Mouse (Mus musculus) cerebellum, adult 11 months (tissue): ENCODE measurements around the gene Acsbg1.
"Not testable (repeated sequence)": the region's sequence is repeated elsewhere in the genome, so short reads cannot be mapped to it uniquely, and the experiment has no call there.

Experiments
- DNase-seq: peaks from one replicate; pipeline ENCODE4 v3.0.0; 2022

The Acsbg1 gene

DNA sequence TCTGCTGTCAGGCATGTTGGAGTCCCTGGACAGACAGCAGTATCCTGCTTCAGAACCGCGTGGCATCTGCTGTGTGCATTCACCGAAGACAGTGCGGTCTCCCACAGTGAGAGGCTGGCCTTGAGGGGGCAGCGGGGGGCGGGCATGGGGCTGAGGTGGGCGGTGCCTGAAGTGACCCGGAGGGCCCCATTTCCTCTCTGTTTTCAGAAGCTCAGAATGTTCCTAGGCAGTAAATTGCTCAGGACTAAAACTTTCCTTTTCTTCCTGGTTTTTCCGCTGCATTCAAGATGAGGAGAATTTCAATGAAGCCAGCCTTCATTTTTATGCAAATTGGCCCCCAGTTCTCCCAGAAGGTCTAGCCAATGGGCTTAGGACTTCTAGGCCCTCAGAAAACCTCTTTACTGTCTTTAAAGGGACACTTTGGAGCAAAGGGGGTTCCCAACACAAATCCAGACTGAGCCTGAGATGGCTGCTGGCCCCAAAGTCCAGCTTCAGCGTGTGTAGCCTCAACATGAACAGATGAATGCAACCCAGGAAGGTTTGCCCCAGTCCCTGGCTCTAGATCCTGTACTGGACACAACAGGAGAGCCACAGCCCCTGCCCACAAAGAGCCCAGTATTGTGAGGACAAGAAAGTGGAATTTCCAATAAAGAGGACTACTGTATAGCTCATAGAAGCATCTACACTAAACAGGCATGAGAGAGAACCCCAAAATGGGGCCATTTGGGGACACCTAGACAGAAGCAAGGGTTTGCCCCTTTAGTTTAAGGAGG lies at the start of gene Acsbg1:
Acsbg1 (minus strand) TSS at position 266 of the 773 bp plus-strand sequence.
- no peak for DNase-seq

DNA sequence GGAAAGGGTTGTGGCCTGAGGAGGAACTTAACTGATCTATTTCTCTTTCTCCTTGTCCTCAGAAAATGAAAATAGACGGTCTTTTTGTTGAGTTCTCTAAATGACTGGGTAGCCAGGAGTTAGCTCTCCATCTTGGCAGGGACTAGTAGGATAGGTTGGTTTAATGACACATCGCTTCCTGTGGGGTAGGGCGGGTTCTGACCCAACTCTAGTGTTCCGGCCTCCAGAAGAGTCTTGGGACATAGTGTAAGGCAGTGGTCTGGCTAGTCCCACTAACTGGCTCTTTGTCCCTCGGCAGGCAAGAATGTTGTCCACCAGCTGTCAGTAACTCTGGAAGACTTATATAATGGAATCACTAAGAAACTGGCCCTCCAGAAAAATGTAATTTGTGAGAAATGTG lies 46.4 kb upstream of the Acsbg1 start:
- no peak for DNase-seq

DNA sequence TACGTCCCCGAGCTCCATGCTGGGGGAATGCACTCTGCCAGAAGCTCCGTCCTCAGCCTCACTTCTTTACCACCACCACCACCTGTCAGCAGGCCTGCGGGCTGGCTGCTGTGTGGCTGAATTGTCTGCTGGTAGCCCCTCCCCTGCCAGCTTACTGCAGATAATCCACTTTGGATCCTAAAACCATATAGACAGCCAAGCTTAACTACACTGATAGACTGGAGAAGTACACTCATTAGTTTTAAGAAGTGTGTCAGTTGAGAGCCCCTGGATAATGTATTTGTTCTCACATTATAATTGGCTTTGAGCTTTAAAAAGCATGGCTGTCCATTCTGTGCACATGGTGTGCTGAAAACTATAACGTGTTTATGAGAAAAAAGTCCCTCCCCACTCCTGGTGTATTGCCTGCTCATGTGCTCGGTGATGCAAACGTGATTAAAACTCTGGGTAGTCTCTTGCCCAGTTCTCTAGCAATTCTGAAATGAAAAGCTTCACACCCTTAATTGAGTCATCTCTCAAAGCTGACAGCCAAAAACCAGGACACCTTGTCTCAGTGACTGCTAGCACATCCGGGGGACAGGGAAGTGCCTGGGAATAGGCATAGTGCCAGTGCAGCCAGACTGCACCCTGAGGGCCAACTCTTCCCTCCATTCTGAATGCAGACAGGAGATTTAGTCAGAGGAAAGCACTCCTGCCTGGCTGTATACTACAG lies 45.8 kb upstream of the Acsbg1 start:
- DNase-seq: no peak

DNA sequence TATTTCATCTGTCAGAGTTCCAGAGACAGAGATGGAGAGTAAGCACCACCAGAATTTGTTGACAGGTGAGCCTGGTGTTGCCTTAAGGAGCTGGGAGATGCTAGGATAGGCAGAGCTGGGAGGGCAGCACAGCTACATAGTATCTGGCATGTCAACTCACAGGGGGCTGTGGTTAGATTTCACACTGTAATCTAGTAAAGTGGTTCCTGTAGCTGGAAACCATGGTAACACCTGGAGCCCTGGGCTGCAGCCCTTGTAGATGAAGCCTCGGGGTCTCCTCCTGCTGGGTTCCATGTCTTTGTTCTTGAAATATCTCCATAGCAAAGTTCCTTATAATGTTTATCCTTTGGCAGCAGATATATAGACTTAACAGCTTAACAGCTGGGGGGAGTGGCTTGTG lies 43.9 kb upstream of the Acsbg1 start:
- no peak for DNase-seq

DNA sequence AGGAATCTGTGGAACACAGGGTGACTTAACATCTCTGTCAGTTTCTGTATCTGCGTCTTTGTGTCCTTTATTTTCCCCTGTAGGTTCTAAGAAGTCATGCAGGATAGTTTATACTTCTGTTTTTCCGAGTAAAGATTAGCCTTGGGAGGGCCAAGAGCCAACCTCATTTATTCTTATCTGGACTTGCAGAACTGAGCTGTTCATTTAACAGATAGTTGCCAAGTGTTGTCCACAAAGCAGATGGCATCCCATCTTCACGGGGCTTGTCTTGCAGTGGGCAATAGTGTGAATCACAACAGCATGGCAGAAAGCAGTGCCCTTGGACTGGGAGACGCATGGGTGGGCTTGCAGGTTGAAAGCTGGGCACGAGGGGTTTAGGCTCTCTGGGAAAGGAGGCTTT lies 42.7 kb upstream of the Acsbg1 start:
- no peak for DNase-seq

DNA sequence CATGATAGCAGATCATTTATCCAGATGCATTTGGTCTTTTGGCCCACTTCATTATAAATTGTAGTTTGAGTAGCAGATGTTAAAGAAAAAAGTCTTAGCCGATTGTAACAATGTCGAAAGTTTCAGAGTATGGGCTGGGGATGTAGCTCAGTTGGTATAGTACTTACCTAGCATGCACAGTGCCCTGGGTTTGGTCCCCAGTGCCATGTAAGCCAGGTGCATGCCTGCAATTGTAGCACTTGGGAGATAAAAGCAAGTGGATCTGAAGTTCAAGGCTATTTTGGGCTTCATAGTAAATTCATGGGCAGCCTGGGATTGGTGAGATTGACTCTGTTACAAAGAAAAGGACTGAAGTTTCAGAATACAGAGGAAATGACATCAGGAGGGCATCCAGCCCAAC lies 40.9 kb upstream of the Acsbg1 start:
- no peak for DNase-seq

DNA sequence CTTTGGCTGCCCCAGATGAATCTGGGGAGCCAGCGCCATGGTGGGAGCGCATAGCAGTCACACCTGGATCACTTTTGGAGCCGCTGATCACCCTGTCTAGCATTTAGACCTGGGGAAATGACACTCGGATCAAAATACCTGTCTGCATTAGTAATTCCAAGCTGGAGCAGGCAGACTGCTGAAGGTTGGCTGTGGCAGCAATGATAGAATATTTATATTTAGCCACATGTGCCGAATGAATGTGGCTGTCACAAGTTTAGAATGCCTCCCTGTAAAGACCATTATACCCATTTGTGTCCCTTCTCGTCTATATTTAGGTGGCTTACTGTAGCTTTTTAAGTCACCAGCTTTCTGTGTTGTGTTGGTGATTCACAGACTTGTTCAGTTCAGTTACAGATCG lies 39.1 kb upstream of the Acsbg1 start:
- DNase-seq: no peak

DNA sequence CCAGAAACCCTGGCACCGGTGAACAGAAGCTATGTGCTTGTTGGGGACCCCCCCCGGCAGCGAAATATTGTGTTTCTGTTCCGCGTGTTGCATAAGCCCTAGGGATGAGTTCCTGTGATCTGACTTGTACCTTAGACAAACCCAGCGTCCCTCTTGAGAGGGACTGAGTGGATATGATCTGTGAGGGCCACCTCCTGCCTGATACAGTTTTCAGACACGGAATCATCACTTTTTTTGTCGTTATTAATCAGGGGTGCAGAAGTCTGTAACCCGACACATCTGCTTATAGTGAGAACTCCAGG lies 38.5 kb upstream of the Acsbg1 start:
- DNase-seq: no peak

DNA sequence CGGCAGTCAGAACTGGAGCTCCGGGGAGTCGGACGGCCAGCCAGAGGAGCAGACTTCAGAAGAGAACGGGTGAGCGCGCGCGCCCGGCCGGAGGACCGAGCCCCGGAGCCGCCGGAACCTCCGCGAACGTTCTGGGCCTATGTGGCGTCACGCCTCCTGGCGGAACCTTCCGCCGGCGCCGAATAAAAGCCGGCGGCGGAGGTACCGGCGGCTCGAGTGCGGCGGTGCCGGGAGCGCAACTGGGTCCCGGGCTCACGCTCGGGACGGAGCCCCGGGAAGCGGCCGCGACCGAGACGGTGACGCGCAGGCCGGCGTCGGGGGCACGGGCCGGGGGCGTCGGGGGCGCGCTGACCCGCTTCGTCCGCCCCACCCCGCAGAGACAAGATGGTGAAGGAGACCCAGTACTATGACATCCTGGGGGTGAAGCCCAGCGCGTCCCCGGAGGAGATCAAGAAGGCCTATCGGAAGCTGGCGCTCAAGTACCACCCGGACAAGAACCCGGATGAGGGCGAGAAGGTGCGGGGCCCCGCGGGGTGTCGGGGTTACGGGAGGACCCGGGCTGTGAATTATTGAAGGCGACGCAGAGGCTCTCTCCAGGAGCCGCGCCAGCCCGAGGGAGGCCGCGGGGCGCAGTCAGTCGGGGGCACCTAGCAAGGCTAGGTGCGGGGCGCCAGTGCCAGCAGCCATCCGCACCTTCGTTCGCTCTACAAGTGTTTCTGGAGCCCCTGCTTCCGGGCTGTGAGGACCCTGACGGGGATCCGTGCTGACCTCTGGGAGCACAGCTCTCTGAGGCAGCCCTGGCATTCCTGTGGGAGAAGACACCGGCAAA lies 37.9 kb upstream of the Acsbg1 start:
- DNase-seq: peak; percentile 77

DNA sequence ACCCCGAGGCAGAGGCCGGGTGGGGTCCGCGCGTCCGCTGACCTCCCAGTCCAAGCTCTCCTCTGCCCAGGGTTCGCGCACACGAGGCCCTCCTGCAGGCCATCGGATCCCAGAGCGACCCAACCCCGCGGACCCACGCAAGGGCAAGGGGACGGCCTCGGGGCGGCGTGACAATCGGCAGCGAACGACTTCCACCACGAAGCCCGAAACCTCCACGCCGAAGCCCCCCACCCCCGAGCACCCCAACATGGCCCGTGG lies 37.3 kb upstream of the Acsbg1 start:
- no peak for DNase-seq

DNA sequence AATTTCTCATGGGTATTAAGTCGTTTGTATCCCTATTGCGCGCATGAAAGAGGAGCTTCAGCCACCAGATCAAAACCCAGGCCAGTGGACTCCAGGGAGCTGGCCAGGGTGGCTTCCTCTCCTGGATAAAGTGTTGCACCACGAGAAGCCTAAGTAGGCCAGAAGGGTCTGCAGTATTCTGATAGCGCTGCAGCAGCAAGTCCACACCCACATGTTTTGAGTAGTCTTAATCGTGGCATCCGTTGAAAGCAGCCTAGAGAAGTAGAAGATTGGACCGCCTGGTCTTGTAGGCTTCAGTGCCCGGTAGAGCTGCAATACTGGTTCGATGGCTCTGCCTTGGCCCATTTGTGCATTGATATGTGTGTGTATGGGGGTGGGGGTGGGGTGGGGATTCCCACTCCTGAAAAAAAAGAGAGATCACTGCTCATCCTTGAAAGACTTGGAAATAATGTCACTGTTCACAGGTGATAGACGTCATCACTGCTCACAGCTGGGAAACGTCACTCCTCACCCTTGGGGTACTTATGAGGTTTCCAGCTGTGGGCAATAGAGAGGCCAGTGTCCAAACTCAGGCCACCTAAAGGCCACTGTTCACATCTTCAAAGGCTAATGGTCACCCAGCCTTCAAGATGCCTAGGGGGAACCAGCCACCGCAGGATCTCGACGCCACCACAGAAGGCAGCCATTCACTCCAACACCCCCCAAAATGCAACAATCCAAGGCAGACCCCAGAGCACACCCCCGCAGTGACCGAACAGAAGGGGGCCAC lies 36.8 kb upstream of the Acsbg1 start, which contains the start of gene Dnaja4:
Dnaja4 (plus strand) TSS at position 556 of the 769 bp plus-strand sequence.
- no peak for DNase-seq

DNA sequence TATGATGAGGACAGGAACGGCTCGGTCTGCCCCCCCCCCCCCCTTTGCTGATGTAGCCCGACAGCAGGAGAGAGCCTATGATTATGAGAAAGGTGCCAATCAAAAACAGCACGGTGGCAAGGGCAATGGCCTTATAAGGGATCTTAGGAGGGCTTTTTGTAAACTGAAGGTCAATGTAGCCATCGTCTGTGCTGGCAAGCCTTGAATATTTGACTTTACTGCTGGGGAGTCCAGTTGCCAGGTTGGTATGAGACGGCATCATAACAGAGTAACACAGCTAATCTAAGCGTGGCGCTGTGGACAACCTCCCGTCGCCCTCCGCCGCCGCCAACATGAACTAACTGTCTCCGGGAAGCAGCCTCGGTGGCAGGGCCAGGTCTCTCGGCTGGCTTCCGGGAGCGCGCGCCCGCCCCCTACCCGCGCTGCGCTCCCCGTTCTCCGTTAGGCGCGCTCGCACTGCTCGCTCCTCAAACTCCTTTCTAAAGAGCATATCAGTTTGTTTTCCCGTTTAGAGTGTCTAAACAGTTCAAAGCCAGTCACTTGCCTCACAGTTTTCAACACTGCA lies 29.7 kb upstream of the Acsbg1 start:
- not testable (repeated sequence) for DNase-seq

DNA sequence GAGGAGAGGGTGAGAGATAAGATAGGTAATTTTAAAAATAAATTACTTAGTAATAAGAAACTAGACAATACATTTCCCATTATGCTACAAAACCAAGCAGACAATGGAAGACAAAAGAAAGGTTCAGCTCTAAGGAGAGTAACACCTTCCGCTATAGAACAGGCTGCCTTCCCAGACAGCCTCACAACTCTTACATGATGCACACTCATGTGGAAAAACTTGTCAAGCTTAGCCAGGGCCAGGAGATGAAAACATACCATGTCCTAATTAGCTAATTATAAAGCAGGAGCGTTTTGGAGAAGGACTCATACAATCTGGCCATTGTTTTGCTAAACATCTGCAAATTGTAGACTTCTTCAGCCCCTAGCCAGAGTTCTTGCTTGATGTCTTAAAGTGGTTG lies 29.0 kb upstream of the Acsbg1 start:
- not testable (repeated sequence) for DNase-seq

DNA sequence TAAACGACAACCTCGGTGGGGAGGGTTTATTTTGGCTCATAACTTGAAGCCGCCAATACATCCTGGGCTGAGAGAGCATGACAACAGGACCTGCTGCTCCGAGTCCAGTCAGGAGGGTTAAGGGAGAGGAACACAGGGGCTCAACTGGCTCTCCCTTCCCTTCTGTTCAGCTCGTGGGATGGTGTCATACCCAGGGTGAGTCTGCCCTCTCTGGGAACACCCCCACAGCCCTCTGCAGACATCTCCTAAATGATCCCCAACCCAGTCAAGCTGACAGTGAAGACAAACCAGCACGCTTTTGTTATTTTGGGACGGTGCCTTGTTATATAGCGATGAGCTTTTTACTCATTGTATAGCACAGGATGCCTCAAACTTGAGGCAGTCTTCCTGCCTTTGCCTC lies 27.8 kb upstream of the Acsbg1 start:
- DNase-seq: no peak

DNA sequence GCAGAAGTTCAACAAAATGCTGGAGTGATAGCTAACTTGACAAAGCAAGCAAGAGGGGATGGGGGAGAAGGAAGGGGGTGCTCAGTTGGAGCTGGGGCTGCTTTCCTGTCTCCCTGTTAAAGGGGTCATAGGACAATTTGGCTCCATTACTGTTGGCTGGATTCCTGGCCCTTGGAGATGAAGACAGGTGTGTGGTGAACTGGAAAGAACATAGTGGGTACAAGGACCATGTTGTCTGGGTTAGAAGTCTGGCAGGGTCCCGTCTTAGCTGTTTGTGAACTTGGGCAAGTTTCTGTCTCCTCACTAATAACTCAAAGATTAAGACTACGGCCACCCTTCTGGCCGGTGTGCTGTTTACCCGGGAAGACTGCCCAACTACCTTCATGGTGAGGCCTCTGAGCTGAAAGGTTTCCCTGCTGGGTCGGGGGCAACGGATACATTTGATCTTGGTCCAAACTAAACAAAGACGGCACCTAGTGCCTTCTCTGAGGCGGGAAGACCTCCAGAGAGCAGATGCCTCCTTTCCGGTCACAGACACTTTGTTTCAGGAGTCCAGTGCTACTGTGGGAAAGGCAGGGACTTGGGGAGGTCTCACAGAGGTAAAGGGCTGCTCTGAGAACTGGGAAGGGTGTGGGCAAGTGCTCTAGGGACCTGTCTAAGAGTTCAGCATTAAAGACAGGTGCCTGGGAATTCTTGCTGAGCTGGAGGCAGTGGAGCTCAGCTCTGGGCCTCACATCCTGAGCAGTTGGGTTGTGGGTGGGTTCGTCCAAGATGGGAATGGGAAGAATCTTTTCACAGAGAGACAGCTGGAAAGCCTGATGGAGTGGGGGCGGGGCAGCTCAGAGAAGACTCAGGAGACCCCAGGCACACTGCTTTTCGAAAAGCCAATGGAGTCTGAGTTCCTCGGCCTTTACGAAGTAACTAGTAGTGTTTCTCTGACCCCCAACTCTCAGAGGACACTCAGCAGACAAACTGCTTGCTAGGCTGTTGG lies 25.9 kb upstream of the Acsbg1 start:
- no peak for DNase-seq

DNA sequence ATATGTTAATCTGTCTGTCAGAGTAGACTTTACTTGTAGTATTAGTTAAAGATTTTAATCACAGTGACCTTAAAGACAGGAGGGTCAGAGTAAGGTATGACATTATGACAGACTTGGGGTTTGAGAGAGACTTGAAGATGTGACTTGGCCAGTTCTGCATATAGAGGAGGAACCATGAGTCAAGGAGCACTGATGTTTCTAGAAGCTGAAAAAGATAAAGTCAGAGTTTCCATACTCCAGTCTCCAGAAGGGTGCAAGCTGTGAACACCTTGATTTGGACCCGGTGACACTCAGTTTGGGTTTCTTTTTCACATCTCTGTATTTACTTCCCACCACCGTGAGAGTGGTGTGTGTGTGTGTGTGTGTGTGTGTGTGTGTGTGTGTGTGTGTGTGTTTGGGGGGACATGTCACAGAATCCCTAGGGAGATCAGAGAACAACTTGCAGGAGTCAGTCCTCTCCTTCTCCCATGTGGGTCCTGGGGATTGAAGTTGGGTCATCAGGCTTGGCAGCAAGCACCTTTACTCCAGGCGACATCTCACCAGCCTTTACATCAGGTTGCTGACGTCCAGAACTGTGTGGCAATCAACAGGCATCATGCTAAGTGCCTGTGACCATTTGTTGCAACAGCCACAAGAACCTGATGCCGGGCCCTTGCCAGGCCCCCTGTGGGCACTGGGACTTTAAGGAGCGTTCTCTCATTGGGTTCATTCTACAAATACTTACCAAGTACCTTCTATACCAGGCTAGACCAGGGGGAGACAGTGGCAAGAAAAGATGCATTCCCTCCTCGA lies 22.3 kb upstream of the Acsbg1 start:
- DNase-seq: no peak

DNA sequence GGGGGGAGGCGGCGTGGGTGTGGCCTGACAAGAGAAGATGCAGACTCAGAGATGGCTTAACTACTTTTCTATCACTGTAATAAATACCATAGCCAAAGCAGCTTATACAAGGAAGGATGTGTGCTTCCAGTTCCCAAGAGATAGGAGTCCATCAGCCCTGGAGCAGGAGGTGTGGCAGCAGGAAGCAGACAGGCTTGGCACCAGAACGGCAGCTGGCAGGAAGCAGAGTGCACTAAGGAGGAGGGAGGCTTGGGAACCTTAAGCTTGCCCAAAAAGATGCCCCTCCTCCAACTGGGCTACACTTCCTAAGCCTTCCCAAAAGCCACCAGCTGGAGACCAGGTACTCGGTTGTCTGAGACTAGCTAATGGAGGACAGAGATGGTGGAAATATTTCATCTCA lies 21.2 kb upstream of the Acsbg1 start:
- DNase-seq: peak; percentile 58

DNA sequence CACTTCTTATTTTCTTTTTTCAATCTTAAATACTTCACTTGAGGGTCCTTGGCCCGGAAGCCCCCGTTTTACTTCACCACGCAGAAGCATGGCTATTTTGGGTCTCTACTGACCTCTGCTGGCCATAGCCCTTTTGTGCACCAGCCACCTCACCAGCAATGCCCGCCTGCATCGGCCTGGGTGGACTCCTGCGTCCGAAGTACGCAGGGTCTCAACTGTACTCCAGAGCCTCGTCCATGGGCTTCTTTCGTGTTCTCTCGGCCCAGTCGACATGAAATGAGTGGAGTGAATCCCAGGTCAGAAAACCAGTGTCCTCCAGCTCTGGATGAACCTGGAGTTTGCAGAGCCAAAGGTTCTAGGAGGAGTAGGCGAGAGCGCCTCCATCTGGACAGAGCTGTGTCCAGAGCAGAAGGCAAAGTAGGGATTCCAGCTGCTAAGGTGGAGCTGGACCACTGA lies 14.9 kb upstream of the Acsbg1 start:
- DNase-seq: peak; percentile 76

DNA sequence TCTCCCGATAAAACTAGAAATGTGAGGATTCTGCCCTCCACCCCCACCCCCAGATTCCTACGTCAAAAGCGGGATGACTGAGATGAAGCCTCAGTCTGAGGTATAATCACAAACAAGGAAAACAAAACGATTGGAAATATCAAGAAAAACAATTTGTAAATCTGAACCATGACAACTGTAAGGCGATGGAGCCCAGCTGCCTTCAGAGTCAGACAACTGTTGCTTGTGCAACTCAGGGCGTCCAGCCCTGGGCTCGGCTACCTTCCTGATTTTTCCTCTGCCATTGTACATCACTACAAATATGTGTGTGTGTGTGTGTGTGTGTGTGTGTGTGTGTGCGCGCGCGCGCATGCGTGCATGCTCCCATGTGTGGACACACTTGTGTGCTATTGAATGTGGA lies 12.2 kb upstream of the Acsbg1 start:
- no peak for DNase-seq

DNA sequence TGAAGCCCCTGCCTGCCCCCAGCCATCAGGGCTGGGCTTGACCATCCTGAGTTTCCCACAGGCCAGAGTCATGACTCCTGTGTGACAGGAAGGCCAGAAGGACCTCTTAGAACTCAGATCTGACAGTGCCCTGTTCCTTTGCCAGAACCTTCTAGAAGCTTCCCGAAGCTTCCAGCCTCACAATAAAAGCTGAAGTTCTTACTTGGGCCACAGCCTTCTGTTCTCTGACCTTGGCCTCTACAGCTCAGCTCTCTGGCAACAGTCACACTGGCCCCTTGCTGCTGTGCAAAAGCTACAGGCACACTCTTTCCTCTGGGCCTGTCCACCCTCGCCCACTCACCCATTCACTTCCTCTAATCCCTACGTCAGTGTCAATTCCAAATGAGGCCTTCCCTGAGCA lies 10.3 kb upstream of the Acsbg1 start:
- no peak for DNase-seq

DNA sequence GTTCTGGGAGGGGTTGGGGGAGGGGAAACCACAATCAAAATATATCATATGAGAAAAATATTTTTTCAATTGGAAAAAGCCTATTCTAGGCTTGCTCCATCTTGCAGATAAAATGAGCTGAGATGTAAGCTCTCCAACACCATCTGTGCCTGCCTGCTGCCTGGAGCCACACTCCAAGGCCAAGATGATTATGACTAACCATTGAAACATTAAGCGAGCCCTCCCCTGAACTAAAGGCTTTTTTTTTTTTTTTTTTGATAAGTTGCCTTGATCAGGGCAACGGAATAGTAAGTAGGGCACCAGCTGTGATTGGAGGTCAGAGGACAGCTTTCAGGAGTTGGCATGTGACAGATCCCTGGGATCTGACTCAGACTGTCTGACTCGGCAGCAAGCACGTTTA lies 6.8 kb upstream of the Acsbg1 start:
- peak; percentile 40 for DNase-seq
